Mouse (Mus musculus): ENCODE measurements around the gene Nbea. TPM values are rescaled to one million over a fixed set of nuclear protein-coding genes. Genes with fewer than 3 reads are reported as not detected.

The Nbea gene
- polyA plus RNA-seq, 1 experiment: 7.7 TPM

DNA sequence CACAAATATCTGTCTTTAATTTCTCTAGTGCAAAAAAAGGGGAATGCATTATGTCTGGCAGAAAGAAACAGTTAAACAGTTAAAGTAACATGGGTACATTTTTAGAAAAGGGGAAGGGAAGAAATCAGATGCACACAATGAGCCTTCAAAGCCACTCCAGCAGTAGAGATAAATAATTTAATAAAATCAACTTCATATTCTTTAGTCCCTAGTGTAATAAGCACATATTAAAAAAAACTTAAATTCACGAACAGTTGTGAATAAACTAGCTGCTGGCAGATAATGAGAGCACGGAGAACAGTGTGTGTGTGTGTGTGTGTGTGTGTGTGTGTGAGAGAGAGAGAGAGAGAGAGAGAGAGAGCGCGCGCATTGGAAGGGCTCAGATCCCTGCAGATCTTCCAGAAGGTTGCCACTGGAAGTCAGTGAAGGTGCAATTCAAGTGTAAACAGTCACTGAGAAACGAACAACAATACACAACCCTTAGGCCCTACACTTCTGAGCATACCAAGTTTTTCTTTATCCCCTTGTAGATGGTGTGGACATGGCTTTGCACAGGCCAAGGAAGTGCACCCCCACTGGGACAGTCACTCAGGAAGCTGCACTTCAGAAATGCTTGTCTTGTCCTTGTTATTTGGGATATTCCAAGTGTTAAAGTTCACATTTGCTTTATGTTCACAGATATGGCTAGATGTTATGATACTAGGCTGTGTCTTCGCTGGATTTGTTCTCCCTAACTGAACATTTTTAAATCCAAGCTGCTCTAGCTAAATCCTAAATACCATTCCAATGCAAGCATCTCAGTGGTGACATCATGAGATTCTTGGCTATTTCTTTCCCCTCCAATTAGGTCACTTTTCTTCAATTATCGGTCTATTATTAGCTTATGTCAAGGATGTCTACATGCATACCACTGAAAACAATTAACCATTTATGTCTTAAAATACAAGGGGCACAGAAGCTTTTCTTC, 404.5 kb downstream of the Nbea start:
- DNase-seq: no peak
- Histone ChIP-seq H3K4me1 (ENCODE audit: control insufficient read depth, insufficient read depth, low read length) (no peaks in the 10 kb centered on the region), H3K36me3 (ENCODE audit: control insufficient read depth, insufficient read depth, low read length) (no peaks in the 10 kb centered on the region), H3K27me3 (replicated peaks; ENCODE audit: control insufficient read depth, insufficient read depth, low read length) (no peaks in the 10 kb centered on the region), H3K27ac (ENCODE audit: insufficient read depth, low read depth, low read length) (no peak overlapping the region), H3K4me3 (ENCODE audit: insufficient read depth, low read depth, low read length) (no peak overlapping the region)
- TF ChIP-seq POLR2A (IDR thresholded peaks at IDR 0.05; ENCODE audit: low read depth, low read length) (no peak), CTCF (conservative IDR thresholded peaks at IDR 0.05; ENCODE audit: insufficient read depth, insufficient read length, low read depth, low read length) (no peak)
- 93% methylated on average over 8 of the region's 8 CpGs for WGBS

DNA sequence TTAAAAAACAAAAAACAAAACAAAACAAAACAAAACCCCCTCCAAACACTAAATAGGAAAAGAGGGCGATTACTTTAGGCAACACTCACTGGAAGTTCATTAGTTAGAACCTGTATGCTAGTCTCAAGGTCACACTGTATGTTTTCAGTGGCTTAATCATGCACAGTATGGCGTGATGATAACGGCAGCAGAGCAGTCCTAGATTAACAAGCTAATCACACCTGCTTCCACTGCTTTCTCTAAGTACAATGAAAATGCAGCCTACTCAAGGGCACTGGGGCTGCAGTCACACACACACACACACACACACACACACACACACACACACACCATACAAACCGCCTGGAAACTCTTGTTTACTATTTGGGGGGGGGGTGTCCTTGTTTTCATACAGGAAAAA, 406.0 kb downstream of the Nbea start:
- Histone ChIP-seq H3K27me3 (replicated peaks; ENCODE audit: control insufficient read depth, insufficient read depth, low read length) (no peaks in the 10 kb centered on the region), H3K4me3 (ENCODE audit: insufficient read depth, low read depth, low read length) (no peak overlapping the region), H3K36me3 (ENCODE audit: control insufficient read depth, insufficient read depth, low read length) (no peaks in the 10 kb centered on the region), H3K27ac (ENCODE audit: insufficient read depth, low read depth, low read length) (no peak overlapping the region), H3K4me1 (ENCODE audit: control insufficient read depth, insufficient read depth, low read length) (no peaks in the 10 kb centered on the region)
- WGBS: 79% methylated on average over 4 of the region's 4 CpGs
- no peak for TF ChIP-seq CTCF (conservative IDR thresholded peaks at IDR 0.05; ENCODE audit: insufficient read depth, insufficient read length, low read depth, low read length)
- TF ChIP-seq POLR2A (IDR thresholded peaks at IDR 0.05; ENCODE audit: low read depth, low read length): no peak
- DNase-seq: no peak

DNA sequence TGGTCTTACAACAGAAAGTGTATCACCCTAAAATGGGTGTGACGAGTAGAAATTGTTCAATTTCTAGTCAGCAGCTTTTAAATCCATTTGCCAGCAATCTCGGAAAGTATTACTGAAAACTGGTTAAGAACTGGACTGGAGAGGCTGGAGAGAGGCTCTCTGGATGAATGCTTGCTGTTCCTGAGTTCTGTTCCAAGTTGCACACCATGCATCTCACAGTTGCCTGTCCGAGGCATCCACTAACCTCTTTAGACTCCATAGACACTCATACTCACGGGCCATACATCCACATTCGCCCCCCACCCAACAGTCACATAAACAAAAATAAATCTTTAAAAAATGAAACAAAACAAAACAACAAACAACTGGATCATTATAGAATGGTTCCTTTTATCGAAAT, 407.7 kb downstream of the Nbea start:
- Histone ChIP-seq H3K4me3 (ENCODE audit: insufficient read depth, low read depth, low read length) (no peak overlapping the region), H3K27me3 (replicated peaks; ENCODE audit: control insufficient read depth, insufficient read depth, low read length) (no peaks in the 10 kb centered on the region), H3K36me3 (ENCODE audit: control insufficient read depth, insufficient read depth, low read length) (no peaks in the 10 kb centered on the region), H3K4me1 (ENCODE audit: control insufficient read depth, insufficient read depth, low read length) (no peaks in the 10 kb centered on the region), H3K27ac (ENCODE audit: insufficient read depth, low read depth, low read length) (no peak overlapping the region)
- TF ChIP-seq CTCF (conservative IDR thresholded peaks at IDR 0.05; ENCODE audit: insufficient read depth, insufficient read length, low read depth, low read length) (no peak), POLR2A (IDR thresholded peaks at IDR 0.05; ENCODE audit: low read depth, low read length) (no peak)
- 91% methylated on average over 6 of the region's 6 CpGs for WGBS
- DNase-seq: no peak

DNA sequence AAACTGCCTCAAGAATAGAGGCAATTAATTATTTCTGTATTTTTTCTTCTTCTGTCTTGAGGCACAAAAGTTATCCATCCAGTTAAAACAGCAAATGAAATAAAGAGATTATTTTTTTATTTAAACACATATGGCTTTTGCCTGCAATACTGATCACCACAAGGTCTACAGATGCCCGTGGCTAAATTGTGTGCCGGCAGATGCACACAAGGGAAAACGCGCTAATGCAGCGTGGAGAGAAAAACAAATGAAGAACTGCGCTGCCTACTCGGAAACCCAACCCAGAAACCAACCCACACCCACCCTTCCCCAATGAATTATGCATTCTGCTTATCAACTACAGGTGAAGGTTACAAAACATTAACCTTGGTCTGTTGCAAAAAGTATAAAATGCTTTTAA, 408.3 kb downstream of the Nbea start:
- WGBS: 74% methylated on average over 7 of the region's 7 CpGs
- H3K4me3 ChIP-seq (ENCODE audit: insufficient read depth, low read depth, low read length): no peak overlapping the region
- H3K4me1 ChIP-seq (ENCODE audit: control insufficient read depth, insufficient read depth, low read length): no peaks in the 10 kb centered on the region
- TF ChIP-seq POLR2A (IDR thresholded peaks at IDR 0.05; ENCODE audit: low read depth, low read length) (no peak), CTCF (conservative IDR thresholded peaks at IDR 0.05; ENCODE audit: insufficient read depth, insufficient read length, low read depth, low read length) (no peak)
- no peaks in the 10 kb centered on the region for H3K36me3 ChIP-seq (ENCODE audit: control insufficient read depth, insufficient read depth, low read length)
- no peaks in the 10 kb centered on the region for H3K27me3 ChIP-seq (replicated peaks; ENCODE audit: control insufficient read depth, insufficient read depth, low read length)
- DNase-seq: no peak
- no peak overlapping the region for H3K27ac ChIP-seq (ENCODE audit: insufficient read depth, low read depth, low read length)

DNA sequence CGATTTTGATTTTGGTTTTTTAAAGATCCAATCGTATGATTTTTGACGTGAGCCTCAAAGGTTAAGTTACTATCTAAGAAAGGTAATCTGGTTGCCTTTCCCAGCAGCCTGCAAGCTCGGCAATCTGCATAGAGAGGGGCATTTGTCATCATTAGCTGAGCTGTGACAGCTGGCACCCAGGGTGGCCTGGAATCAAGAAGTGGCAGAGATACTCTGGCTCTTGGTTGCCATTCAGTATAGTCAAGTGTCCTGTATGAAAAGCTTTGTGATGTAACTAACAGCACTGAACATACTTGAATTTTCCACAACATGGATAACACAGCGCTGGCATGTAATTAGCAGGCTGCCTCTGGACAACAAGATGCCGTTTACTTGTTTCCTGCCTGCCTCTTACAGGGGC, 409.3 kb downstream of the Nbea start:
- H3K27ac ChIP-seq (ENCODE audit: insufficient read depth, low read depth, low read length): no peak overlapping the region
- no peaks in the 10 kb centered on the region for H3K27me3 ChIP-seq (replicated peaks; ENCODE audit: control insufficient read depth, insufficient read depth, low read length)
- 78% methylated on average over 6 of the region's 6 CpGs for WGBS
- no peaks in the 10 kb centered on the region for H3K36me3 ChIP-seq (ENCODE audit: control insufficient read depth, insufficient read depth, low read length)
- H3K4me3 ChIP-seq (ENCODE audit: insufficient read depth, low read depth, low read length): no peak overlapping the region
- no peak for TF ChIP-seq CTCF (conservative IDR thresholded peaks at IDR 0.05; ENCODE audit: insufficient read depth, insufficient read length, low read depth, low read length)
- TF ChIP-seq POLR2A (IDR thresholded peaks at IDR 0.05; ENCODE audit: low read depth, low read length): no peak
- H3K4me1 ChIP-seq (ENCODE audit: control insufficient read depth, insufficient read depth, low read length): no peaks in the 10 kb centered on the region
- DNase-seq: no peak

DNA sequence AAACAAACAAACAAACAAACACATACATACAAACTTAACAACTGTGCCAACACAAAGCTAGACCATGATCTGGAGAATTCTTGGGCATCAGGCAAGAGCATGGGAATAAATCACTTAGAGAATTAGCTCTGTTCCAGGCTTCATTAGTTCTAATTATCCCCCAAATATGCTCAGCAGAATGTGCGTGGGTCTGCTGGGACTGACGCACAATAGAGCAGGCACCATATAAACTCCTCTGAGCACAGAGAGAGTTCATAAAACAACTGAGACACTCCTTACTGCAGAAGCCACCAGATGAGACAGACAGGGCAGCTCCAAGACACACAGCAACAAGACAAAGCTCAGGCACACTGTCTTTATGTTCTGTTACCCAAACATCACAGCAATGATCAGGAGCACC, 414.2 kb downstream of the Nbea start:
- whole genome bisulfite sequencing: 80% methylated on average over 2 of the region's 2 CpGs
- no peaks in the 10 kb centered on the region for H3K36me3 ChIP-seq (ENCODE audit: control insufficient read depth, insufficient read depth, low read length)
- no peak for TF ChIP-seq POLR2A (IDR thresholded peaks at IDR 0.05; ENCODE audit: low read depth, low read length)
- no peaks in the 10 kb centered on the region for H3K27me3 ChIP-seq (replicated peaks; ENCODE audit: control insufficient read depth, insufficient read depth, low read length)
- no peak overlapping the region for H3K27ac ChIP-seq (ENCODE audit: insufficient read depth, low read depth, low read length)
- H3K4me3 ChIP-seq (ENCODE audit: insufficient read depth, low read depth, low read length): no peak overlapping the region
- no peak for DNase-seq
- H3K4me1 ChIP-seq (ENCODE audit: control insufficient read depth, insufficient read depth, low read length): no peaks in the 10 kb centered on the region

DNA sequence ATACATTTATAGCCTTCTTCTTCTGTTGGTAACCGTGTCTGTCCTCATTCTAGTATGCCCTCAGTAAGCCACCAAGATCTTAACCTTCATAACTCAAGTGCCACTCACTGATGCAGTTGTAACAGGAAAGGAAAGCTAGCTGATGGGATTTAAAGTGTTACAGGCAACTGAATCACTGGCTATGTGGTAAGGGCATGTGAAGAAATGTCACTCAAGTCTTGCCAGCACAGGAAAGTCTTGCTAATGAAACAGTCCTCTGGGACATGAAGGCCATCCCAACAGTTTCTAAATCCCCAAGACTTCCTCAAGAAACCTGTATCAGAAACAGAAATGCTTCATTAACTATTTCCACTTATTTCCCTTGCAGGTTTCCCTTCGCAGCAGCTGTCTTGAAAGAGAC, 414.8 kb downstream of the Nbea start:
- no peak overlapping the region for H3K27ac ChIP-seq (ENCODE audit: insufficient read depth, low read depth, low read length)
- 85% methylated on average over 2 of the region's 2 CpGs for WGBS
- H3K4me1 ChIP-seq (ENCODE audit: control insufficient read depth, insufficient read depth, low read length): no peaks in the 10 kb centered on the region
- no peaks in the 10 kb centered on the region for H3K36me3 ChIP-seq (ENCODE audit: control insufficient read depth, insufficient read depth, low read length)
- TF ChIP-seq CTCF (conservative IDR thresholded peaks at IDR 0.05; ENCODE audit: insufficient read depth, insufficient read length, low read depth, low read length) (no peak), POLR2A (IDR thresholded peaks at IDR 0.05; ENCODE audit: low read depth, low read length) (no peak)
- H3K27me3 ChIP-seq (replicated peaks; ENCODE audit: control insufficient read depth, insufficient read depth, low read length): no peaks in the 10 kb centered on the region
- no peak overlapping the region for H3K4me3 ChIP-seq (ENCODE audit: insufficient read depth, low read depth, low read length)
- no peak for DNase-seq
